ENCODE assay signal across 27 mouse cellular contexts in genomic region chr6:135563766-135564165, GRCm38 (mm10).
DNase-seq lines count a peak whose midpoint lies in the region; ATAC-seq lines count a peak whose summit lies in the region.
"Had no signal": no experiment of that assay in that cellular context is flagged by ENCODE, and none has a peak within 500 bp of the region (broad histone marks: within the 10 kb centered on the region; RNA-seq: fewer than 3 reads in every experiment).

No protein-coding gene starts in this region.

- no peaks in the 10 kb centered on the region for H3K9me3 ChIP-seq in midbrain, embryonic 11.5 days (ENCODE audit: control insufficient read depth, low read length)
- no peaks in the 10 kb centered on the region for H3K9me3 ChIP-seq in hindbrain, embryonic 10.5 days
- H3K9me3 ChIP-seq: embryonic facial prominence, embryonic 13.5 days; embryonic facial prominence, embryonic 15.5 days; forebrain, embryonic 10.5 days; forebrain, embryonic 12.5 days had no signal

- no peaks in the 10 kb centered on the region for H3K4me1 ChIP-seq in midbrain, embryonic 11.5 days (ENCODE audit: control insufficient read depth, insufficient read depth, low read length)
- H3K4me1 ChIP-seq in hindbrain, embryonic 10.5 days (replicated peaks), result 0 out of 2 replicates have a peak, but pooled peaks cover 6% of the 10 kb centered on the region

- H3K4me2 ChIP-seq in midbrain, embryonic 11.5 days, result no peak overlapping the region
- H3K4me2 ChIP-seq: embryonic facial prominence, embryonic 13.5 days; embryonic facial prominence, embryonic 15.5 days; forebrain, embryonic 12.5 days had no signal

- DNase-seq in ES-CJ7 (ENCODE audit: low read depth, low spot score) (peak; percentile 89), R1 (ENCODE audit: low read depth, low spot score) (peak; percentile 90), ZHBTc4 (ENCODE audit: low read depth, low spot score) (peak; percentile 91)
- DNase-seq in midbrain, embryonic 11.5 days (ENCODE audit: low spot score, missing footprints), result no peak
- no peak for DNase-seq in hindbrain, embryonic 10.5 days (ENCODE audit: low spot score)
- DNase-seq: adrenal gland, adult 2 months; adrenal gland, postnatal 10 days; adrenal gland, postnatal 25 days; B cell, adult 2 months; cerebellum, adult 11-12 months; cerebellum, adult 2 months; cerebellum, adult 9-10 months; cerebellum, postnatal 14 days; cerebellum, postnatal 36 days; embryo, embryonic 11 days had no signal

- no peak for ATAC-seq in midbrain, embryonic 11.5 days (ENCODE audit: low FRiP score)
- ATAC-seq in inflammation-experienced regulatory T-cells, adult 6 months, result no peak
- ATAC-seq: CD4-positive, CD25-positive, alpha-beta regulatory T cell, adult 4 months; forebrain, embryonic 14.5 days; forebrain, embryonic 16.5 days; Patski had no signal

- H3K27ac ChIP-seq in midbrain, embryonic 11.5 days (ENCODE audit: low read depth, low read length), result no peak overlapping the region
- H3K27ac ChIP-seq in hindbrain, embryonic 10.5 days, result no peak overlapping the region
- H3K27ac ChIP-seq: embryonic facial prominence, embryonic 13.5 days; embryonic facial prominence, embryonic 15.5 days; forebrain, embryonic 10.5 days; forebrain, embryonic 12.5 days had no signal

- no peaks in the 10 kb centered on the region for H3K36me3 ChIP-seq in midbrain, embryonic 11.5 days (ENCODE audit: control insufficient read depth, insufficient read depth, low read length)
- no peaks in the 10 kb centered on the region for H3K36me3 ChIP-seq in hindbrain, embryonic 10.5 days
- H3K36me3 ChIP-seq: embryonic facial prominence, embryonic 13.5 days; embryonic facial prominence, embryonic 15.5 days; forebrain, embryonic 10.5 days; forebrain, embryonic 12.5 days; G1E had no signal

- no peaks in the 10 kb centered on the region for H3K27me3 ChIP-seq in midbrain, embryonic 11.5 days (ENCODE audit: control insufficient read depth, insufficient read depth, low read length)
- no peaks in the 10 kb centered on the region for H3K27me3 ChIP-seq in hindbrain, embryonic 10.5 days (ENCODE audit: insufficient read depth, poor library complexity, severe bottlenecking)
- H3K27me3 ChIP-seq: CH12.LX; embryonic facial prominence, embryonic 13.5 days; embryonic facial prominence, embryonic 15.5 days; forebrain, embryonic 12.5 days; Patski had no signal

- H3K9ac ChIP-seq in midbrain, embryonic 11.5 days (ENCODE audit: low read length), result no peak overlapping the region
- H3K9ac ChIP-seq: embryonic facial prominence, embryonic 13.5 days; embryonic facial prominence, embryonic 15.5 days; forebrain, embryonic 12.5 days had no signal

- H3K4me3 ChIP-seq in midbrain, embryonic 11.5 days (ENCODE audit: low read depth, low read length), result no peak overlapping the region
- H3K4me3 ChIP-seq in hindbrain, embryonic 10.5 days, result no peak overlapping the region
- H3K4me3 ChIP-seq: embryonic facial prominence, embryonic 13.5 days; embryonic facial prominence, embryonic 15.5 days; erythroblast, embryonic 14.5 days; forebrain, embryonic 10.5 days; forebrain, embryonic 12.5 days had no signal

Comparison
In these comparisons a context has a peak if more than half of its experiments do, and no peak if none do; other contexts are left out.
1. DNase-seq: peak in ES-CJ7 (single experiment), R1 (single experiment) and ZHBTc4 (single experiment); none in midbrain, embryonic 11.5 days (single experiment) and hindbrain, embryonic 10.5 days (single experiment).